Mouse (Mus musculus): ENCODE measurements at regions not wholly inside any gene's neighbourhood (a gene's known extent, or its start where the extent isn't known, plus 50 kb on each side); places are given as distances from the start of the nearest gene placed in this dataset.

DNA sequence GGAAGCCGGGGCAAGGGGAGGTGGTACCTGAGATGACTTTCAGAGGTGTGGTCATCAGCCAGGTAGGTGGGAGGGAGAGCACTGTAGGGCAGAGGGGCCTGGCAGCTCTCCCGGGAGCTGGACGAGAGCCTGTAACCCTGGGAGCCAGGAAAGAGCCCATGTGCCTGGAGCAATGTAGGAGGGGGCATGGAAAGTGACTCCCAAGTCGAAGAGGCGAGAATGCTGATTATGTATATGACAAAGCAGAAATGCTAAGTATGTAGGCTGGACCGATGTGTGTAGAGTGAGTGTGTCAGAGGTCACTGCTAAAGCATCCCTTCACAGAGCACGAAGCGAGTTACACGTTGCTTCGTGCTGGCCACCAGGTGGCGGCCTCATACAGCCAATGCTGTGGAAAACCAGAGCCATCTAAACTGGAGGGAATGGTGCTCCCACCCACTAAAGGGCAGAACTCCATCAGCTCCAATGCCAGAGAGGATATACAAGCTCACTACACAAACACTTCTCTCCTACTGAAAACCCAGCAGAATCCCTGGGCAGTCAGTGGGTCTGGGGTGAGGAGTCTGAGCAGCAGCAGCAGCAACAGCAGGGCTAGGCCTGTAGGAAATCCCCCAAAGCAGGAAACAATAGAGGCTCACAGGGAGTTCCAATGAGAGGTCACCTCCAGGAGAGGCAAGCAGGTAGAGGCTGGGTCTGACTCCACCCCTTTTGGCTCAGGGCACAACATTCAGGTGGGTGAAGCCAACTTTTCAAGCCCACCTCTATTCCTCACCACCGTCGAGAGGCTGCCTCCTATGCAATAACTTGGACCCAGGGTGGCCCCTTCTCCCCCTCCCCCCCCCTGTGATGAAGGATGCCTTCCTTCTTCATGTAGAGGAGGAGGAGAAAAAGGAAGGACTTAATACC is 116.9 kb upstream of the Klf14 start:
- Histone ChIP-seq H3K27ac (replicated peaks; ENCODE audit: low read depth, low read length) (no peak overlapping the region; the same call in 1 of the 2 replicates), H3K4me2 (ENCODE audit: low read depth, severe bottlenecking) (no peak overlapping the region), H3K9ac (ENCODE audit: low read length) (no peak overlapping the region), H3K9me3 (ENCODE audit: control insufficient read depth, low read length) (no peaks in the 10 kb centered on the region), H3K36me3 (ENCODE audit: control insufficient read depth, insufficient read depth, low read length) (no peaks in the 10 kb centered on the region), H3K4me3 (ENCODE audit: low read depth, low read length) (no peak overlapping the region), H3K4me1 (ENCODE audit: control insufficient read depth, insufficient read depth, low read length) (peaks cover 23% of the 10 kb centered on the region), H3K27me3 (ENCODE audit: control insufficient read depth, insufficient read depth, low read length) (no peaks in the 10 kb centered on the region)
- ATAC-seq (ENCODE audit: insufficient number of reproducible peaks, low FRiP score, low TSS enrichment, low read depth) (peak; percentile 55; the same call in 1 of the 2 replicates), DNase-seq (ENCODE audit: low spot score) (peak; percentile 82)
- WGBS = 19% methylated on average over 13 of the region's 13 CpGs

GRCm38 (mm10) chr6:31076478-31076834 is 117.6 kb upstream of the Klf14 start:
- DNase-seq (ENCODE audit: low spot score) = no peak
- Histone ChIP-seq H3K9ac (ENCODE audit: low read length) (no peak overlapping the region), H3K36me3 (ENCODE audit: control insufficient read depth, insufficient read depth, low read length) (no peaks in the 10 kb centered on the region), H3K27me3 (ENCODE audit: control insufficient read depth, insufficient read depth, low read length) (no peaks in the 10 kb centered on the region), H3K9me3 (ENCODE audit: control insufficient read depth, low read length) (no peaks in the 10 kb centered on the region), H3K27ac (replicated peaks; ENCODE audit: low read depth, low read length) (no peak overlapping the region; the same call in 1 of the 2 replicates), H3K4me2 (ENCODE audit: low read depth, severe bottlenecking) (no peak overlapping the region), H3K4me1 (ENCODE audit: control insufficient read depth, insufficient read depth, low read length) (peaks cover 23% of the 10 kb centered on the region), H3K4me3 (ENCODE audit: low read depth, low read length) (no peak overlapping the region)
- ATAC-seq (ENCODE audit: insufficient number of reproducible peaks, low FRiP score, low TSS enrichment, low read depth) = no peak
- WGBS = 74% methylated on average over 6 of the region's 6 CpGs

GRCm38 (mm10) chr6:31077216-31077615 is 118.3 kb upstream of the Klf14 start:
- Histone ChIP-seq H3K27me3 (ENCODE audit: control insufficient read depth, insufficient read depth, low read length) (no peaks in the 10 kb centered on the region), H3K4me2 (ENCODE audit: low read depth, severe bottlenecking) (no peak overlapping the region), H3K27ac (replicated peaks; ENCODE audit: low read depth, low read length) (no peak overlapping the region), H3K9ac (ENCODE audit: low read length) (no peak overlapping the region), H3K4me3 (ENCODE audit: low read depth, low read length) (no peak overlapping the region), H3K4me1 (ENCODE audit: control insufficient read depth, insufficient read depth, low read length) (peaks cover 26% of the 10 kb centered on the region), H3K36me3 (ENCODE audit: control insufficient read depth, insufficient read depth, low read length) (no peaks in the 10 kb centered on the region), H3K9me3 (ENCODE audit: control insufficient read depth, low read length) (no peaks in the 10 kb centered on the region)
- no peak for DNase-seq (ENCODE audit: low spot score)
- 67% methylated on average over 9 of the region's 9 CpGs for WGBS
- no peak for ATAC-seq (ENCODE audit: insufficient number of reproducible peaks, low FRiP score, low TSS enrichment, low read depth)

- no peak overlapping the region for H3K9ac ChIP-seq (ENCODE audit: low read length)
- no peaks in the 10 kb centered on the region for H3K27me3 ChIP-seq (ENCODE audit: control insufficient read depth, insufficient read depth, low read length)
- DNase-seq (ENCODE audit: low spot score) (no peak), ATAC-seq (ENCODE audit: insufficient number of reproducible peaks, low FRiP score, low TSS enrichment, low read depth) (no peak)
- no peak overlapping the region for H3K4me3 ChIP-seq (ENCODE audit: low read depth, low read length)
- WGBS = 71% methylated on average over 9 of the region's 9 CpGs
- no peaks in the 10 kb centered on the region for H3K36me3 ChIP-seq (ENCODE audit: control insufficient read depth, insufficient read depth, low read length)
- no peak overlapping the region for H3K4me2 ChIP-seq (ENCODE audit: low read depth, severe bottlenecking)
- no peak overlapping the region for H3K27ac ChIP-seq (replicated peaks; ENCODE audit: low read depth, low read length)
- H3K4me1 ChIP-seq (ENCODE audit: control insufficient read depth, insufficient read depth, low read length) = peaks cover 29% of the 10 kb centered on the region
- no peaks in the 10 kb centered on the region for H3K9me3 ChIP-seq (ENCODE audit: control insufficient read depth, low read length)
Observed at GRCm38 (mm10) chr6:31077779-31078178, 118.9 kb upstream of the Klf14 start.

DNA sequence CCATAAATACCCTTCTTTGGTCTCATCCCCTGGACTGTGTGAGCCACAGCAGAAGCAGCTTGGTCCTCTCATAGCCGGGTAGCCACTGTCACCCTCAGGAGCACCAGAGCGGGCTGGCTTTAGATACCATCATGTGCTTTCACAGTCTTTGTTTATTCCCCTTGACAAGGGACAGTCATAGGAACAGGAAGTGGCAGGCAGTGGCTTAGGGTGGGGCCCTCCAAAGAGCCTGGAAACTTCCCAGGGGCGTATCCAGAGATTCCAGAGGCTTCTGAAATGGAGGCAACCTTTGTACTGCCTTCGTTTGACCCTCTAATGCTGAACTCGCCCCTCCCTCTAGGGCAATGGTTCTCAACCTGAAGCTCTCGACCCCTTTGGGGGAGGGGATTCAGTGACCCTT is 119.5 kb upstream of the Klf14 start:
- Histone ChIP-seq H3K27ac (replicated peaks; ENCODE audit: low read depth, low read length) (no peak overlapping the region), H3K4me2 (ENCODE audit: low read depth, severe bottlenecking) (no peak overlapping the region), H3K4me1 (ENCODE audit: control insufficient read depth, insufficient read depth, low read length) (peaks cover 33% of the 10 kb centered on the region), H3K27me3 (ENCODE audit: control insufficient read depth, insufficient read depth, low read length) (no peaks in the 10 kb centered on the region), H3K9me3 (ENCODE audit: control insufficient read depth, low read length) (no peaks in the 10 kb centered on the region), H3K4me3 (ENCODE audit: low read depth, low read length) (no peak overlapping the region), H3K36me3 (ENCODE audit: control insufficient read depth, insufficient read depth, low read length) (no peaks in the 10 kb centered on the region), H3K9ac (ENCODE audit: low read length) (no peak overlapping the region)
- WGBS = 70% methylated on average over 6 of the region's 6 CpGs
- ATAC-seq (ENCODE audit: insufficient number of reproducible peaks, low FRiP score, low TSS enrichment, low read depth) = no peak
- no peak for DNase-seq (ENCODE audit: low spot score)

DNA sequence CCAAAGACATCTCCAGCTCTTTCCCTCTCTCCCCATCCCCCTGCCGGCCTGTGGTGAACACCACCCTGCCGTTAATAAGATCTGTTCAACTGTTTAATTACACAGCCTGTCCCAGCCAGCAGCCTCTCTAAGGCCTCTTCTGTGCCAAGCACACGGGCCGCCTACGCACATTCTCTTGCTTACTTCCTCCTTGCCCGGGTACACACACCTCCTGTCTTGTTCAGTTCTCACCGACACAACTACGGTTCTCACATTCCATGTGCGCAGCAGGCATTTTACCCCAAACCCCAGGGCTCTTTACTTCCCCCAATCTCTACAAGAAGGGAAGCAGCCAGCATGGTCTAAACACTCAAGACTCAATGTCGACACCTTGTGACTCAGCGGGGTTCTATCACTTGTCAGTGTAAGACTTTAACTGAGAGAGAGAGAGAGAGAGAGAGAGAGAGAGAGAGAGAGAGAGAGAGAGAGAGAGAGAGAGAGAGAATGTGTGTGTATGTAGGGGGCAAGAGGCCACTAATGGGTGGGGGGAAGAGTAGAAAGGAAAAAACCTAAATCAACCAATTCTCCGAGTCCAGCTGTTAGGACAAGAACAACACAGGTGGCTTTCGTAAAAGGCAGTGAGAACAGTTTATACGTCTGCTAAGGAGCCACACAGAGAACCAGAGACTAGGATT is 120.8 kb upstream of the Klf14 start:
- WGBS = 64% methylated on average over 14 of the region's 14 CpGs
- no peak overlapping the region for H3K4me2 ChIP-seq (ENCODE audit: low read depth, severe bottlenecking)
- ATAC-seq (ENCODE audit: insufficient number of reproducible peaks, low FRiP score, low TSS enrichment, low read depth) = no peak
- no peaks in the 10 kb centered on the region for H3K9me3 ChIP-seq (ENCODE audit: control insufficient read depth, low read length)
- no peaks in the 10 kb centered on the region for H3K36me3 ChIP-seq (ENCODE audit: control insufficient read depth, insufficient read depth, low read length)
- H3K4me3 ChIP-seq (ENCODE audit: low read depth, low read length) = no peak overlapping the region
- no peak overlapping the region for H3K9ac ChIP-seq (ENCODE audit: low read length)
- H3K27me3 ChIP-seq (ENCODE audit: control insufficient read depth, insufficient read depth, low read length) = no peaks in the 10 kb centered on the region
- peaks cover 33% of the 10 kb centered on the region for H3K4me1 ChIP-seq (ENCODE audit: control insufficient read depth, insufficient read depth, low read length)
- H3K27ac ChIP-seq (replicated peaks; ENCODE audit: low read depth, low read length) = no peak overlapping the region
- no peak for DNase-seq (ENCODE audit: low spot score)

GRCm38 (mm10) chr6:31080279-31080678 is 121.4 kb upstream of the Klf14 start:
- H3K27me3 ChIP-seq (ENCODE audit: control insufficient read depth, insufficient read depth, low read length) = no peaks in the 10 kb centered on the region
- 83% methylated on average over 4 of the region's 4 CpGs for WGBS
- no peak overlapping the region for H3K4me3 ChIP-seq (ENCODE audit: low read depth, low read length)
- H3K27ac ChIP-seq (replicated peaks; ENCODE audit: low read depth, low read length) = no peak overlapping the region
- no peak overlapping the region for H3K4me2 ChIP-seq (ENCODE audit: low read depth, severe bottlenecking)
- DNase-seq (ENCODE audit: low spot score) = no peak
- peaks cover 33% of the 10 kb centered on the region for H3K4me1 ChIP-seq (ENCODE audit: control insufficient read depth, insufficient read depth, low read length)
- no peaks in the 10 kb centered on the region for H3K9me3 ChIP-seq (ENCODE audit: control insufficient read depth, low read length)
- no peak for ATAC-seq (ENCODE audit: insufficient number of reproducible peaks, low FRiP score, low TSS enrichment, low read depth)
- H3K36me3 ChIP-seq (ENCODE audit: control insufficient read depth, insufficient read depth, low read length) = no peaks in the 10 kb centered on the region
- H3K9ac ChIP-seq (ENCODE audit: low read length) = no peak overlapping the region

DNA sequence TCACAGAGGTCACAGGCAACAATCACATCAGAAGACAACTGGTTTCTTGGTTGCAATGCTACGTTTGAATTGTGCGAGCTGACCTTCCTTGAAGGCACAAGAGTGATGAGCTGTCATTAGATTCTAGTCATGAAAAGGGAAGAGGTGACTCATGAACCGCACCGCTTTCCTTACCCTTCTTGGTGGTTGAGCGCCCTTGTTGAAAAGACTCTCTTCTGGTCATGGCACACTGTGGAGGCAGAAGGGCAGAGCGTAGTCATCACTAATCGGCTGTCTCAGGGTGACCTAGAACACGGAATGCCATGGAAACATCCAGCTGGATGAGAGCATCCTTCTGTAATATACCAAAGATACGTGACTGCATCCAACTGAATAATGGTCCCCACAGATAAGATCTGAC is 121.8 kb upstream of the Klf14 start:
- no peak for ATAC-seq (ENCODE audit: insufficient number of reproducible peaks, low FRiP score, low TSS enrichment, low read depth)
- Histone ChIP-seq H3K4me3 (ENCODE audit: low read depth, low read length) (no peak overlapping the region), H3K4me2 (ENCODE audit: low read depth, severe bottlenecking) (no peak overlapping the region), H3K27ac (replicated peaks; ENCODE audit: low read depth, low read length) (no peak overlapping the region), H3K36me3 (ENCODE audit: control insufficient read depth, insufficient read depth, low read length) (no peaks in the 10 kb centered on the region), H3K4me1 (ENCODE audit: control insufficient read depth, insufficient read depth, low read length) (peaks cover 30% of the 10 kb centered on the region), H3K27me3 (ENCODE audit: control insufficient read depth, insufficient read depth, low read length) (no peaks in the 10 kb centered on the region), H3K9ac (ENCODE audit: low read length) (no peak overlapping the region), H3K9me3 (ENCODE audit: control insufficient read depth, low read length) (no peaks in the 10 kb centered on the region)
- no peak for DNase-seq (ENCODE audit: low spot score)
- WGBS = 94% methylated on average over 9 of the region's 9 CpGs
